Mouse (Mus musculus) heart, postnatal 14 days (tissue): ENCODE measurements at regions not wholly inside any gene's neighbourhood (a gene's known extent, or its start where the extent isn't known, plus 50 kb on each side); places are given as distances from the start of the nearest gene placed in this dataset.

Source experiments
- DNase-seq, 2 experiments: peaks; one replicate each; pipeline ENCODE4 v3.0.0; 2021 to 2022
- intact Hi-C: fragments of 180-260 bp; cut with DNase I; formaldehyde crosslinking; loops from one replicate; pipeline ENCODE4 v1.15.1; 2025

- DNase-seq: peak in 1 of 2 experiments; percentile 1
- intact Hi-C loops: no loop called here
Observed at GRCm38 (mm10) chrX:77980676-77981075, 55.8 kb upstream of the 5430402E10Rik start.
